ENCODE assay signal across 12 mouse cellular contexts in genomic region chr10:127598607-127599006, GRCm38 (mm10). TPM values are rescaled to one million over a fixed set of nuclear protein-coding genes. Genes with fewer than 3 reads are reported as not detected.
DNase-seq lines count a peak whose midpoint lies in the region; TF ChIP-seq lines count a peak whose summit lies in the region.
"Had no signal": no experiment of that assay in that cellular context is flagged by ENCODE, and none has a peak within 500 bp of the region (broad histone marks: within the 10 kb centered on the region; RNA-seq: fewer than 3 reads in every experiment).

No protein-coding gene starts in this region.

- H3K4me1 ChIP-seq in lung, adult 2 months (ENCODE audit: control insufficient read depth, insufficient read depth, low read length): peaks cover 3% of the 10 kb centered on the region; the same call in 1 of the 2 replicates
- H3K4me1 ChIP-seq in limb, embryonic 10.5 days: peaks cover 58% of the 10 kb centered on the region

- H3K9me3 ChIP-seq in limb, embryonic 10.5 days (replicated peaks): no peaks in the 10 kb centered on the region
- H3K9me3 ChIP-seq: G1E; heart, embryonic 12.5 days had no signal

- TF ChIP-seq POLR2A in lung, adult 2 months (IDR thresholded peaks at IDR 0.05; ENCODE audit: borderline replicate concordance, extremely low read depth, low read depth, low read length): no peak

- 61% methylated on average over 8 of the region's 8 CpGs for WGBS in lung, adult 2 months
- 51% methylated on average over 8 of the region's 8 CpGs for WGBS in limb, embryonic 10.5 days

- H3K36me3 ChIP-seq in limb, embryonic 10.5 days: peaks cover 94% of the 10 kb centered on the region
- H3K36me3 ChIP-seq: G1E had no signal

- peak; percentile 60 for DNase-seq in embryo, embryonic 10 days (ENCODE audit: low spot score)
- no peak for DNase-seq in embryo, embryonic 9.5 days (ENCODE audit: extremely low spot score)
- peak; percentile 32 to 52 for DNase-seq in lung, adult 18-20 months
- no peak for DNase-seq in lung, adult 2 months
- no peak for DNase-seq in limb, embryonic 10.5 days (ENCODE audit: low spot score)
- DNase-seq in adrenal gland, postnatal 25 days: no peak
- DNase-seq in right cerebral cortex, postnatal 36 days (ENCODE audit: low spot score in 2 of 2): no peak
- no peak for DNase-seq in thymus, adult 18-20 months
- DNase-seq: kidney, adult 18-20 months; midbrain, embryonic 14.5 days had no signal

- H3K27me3 ChIP-seq in limb, embryonic 10.5 days (ENCODE audit: low read depth, poor library complexity, severe bottlenecking): no peaks in the 10 kb centered on the region
- H3K27me3 ChIP-seq: heart, embryonic 12.5 days had no signal

- H3K27ac ChIP-seq in limb, embryonic 10.5 days: peak overlapping the region; percentile 68

- H3K4me3 ChIP-seq in lung, adult 2 months (replicated peaks; ENCODE audit: extremely low read depth, low read depth, low read length): no peak overlapping the region
- H3K4me3 ChIP-seq in limb, embryonic 10.5 days: no peak overlapping the region
- H3K4me3 ChIP-seq: heart, embryonic 12.5 days had no signal

- TF ChIP-seq CTCF in lung, adult 2 months (IDR thresholded peaks at IDR 0.05; ENCODE audit: insufficient read depth, low read length): no peak

RNA-seq across cellular contexts. Expression of gene Lrp1, which starts 22.3 kb away (rescaled TPM):
- 215 and 248 TPM in 2 replicates for polyA plus RNA-seq in lung, adult 2 months (2012; rRNA removed)
- 48.6 and 67.8 TPM in 2 replicates for polyA plus RNA-seq in limb, embryonic 10.5 days (2016; fragmentation: Nextera tagmentation; extraction: Ambion mirVana)
- 196 and 254 TPM in 2 replicates for total RNA-seq in adrenal gland, postnatal 25 days (2021)

RNA-seq across cellular contexts. Expression of gene Stat6, which starts 44.2 kb away (rescaled TPM):
- 92.3 and 123 TPM in 2 replicates for polyA plus RNA-seq in lung, adult 2 months (2012; rRNA removed)
- polyA plus RNA-seq in limb, embryonic 10.5 days (2016; fragmentation: Nextera tagmentation; extraction: Ambion mirVana): 8.4 and 9.7 TPM in 2 replicates
- 117 and 121 TPM in 2 replicates for total RNA-seq in adrenal gland, postnatal 25 days (2021)

Comparison
In these comparisons a context has a peak if more than half of its experiments do, and no peak if none do; other contexts are left out.
1. DNase-seq: peak in embryo, embryonic 10 days (single experiment) and lung, adult 18-20 months (2 of 2); none in embryo, embryonic 9.5 days (single experiment), lung, adult 2 months (single experiment), limb, embryonic 10.5 days (single experiment), adrenal gland, postnatal 25 days (single experiment), right cerebral cortex, postnatal 36 days (0 of 2) and thymus, adult 18-20 months (0 of 2).